Mouse (Mus musculus): ENCODE results near the gene Acadl. TPM values are rescaled to one million over a fixed set of nuclear protein-coding genes. Genes with fewer than 3 reads are reported as not detected.

The Acadl gene
- polyA plus RNA-seq, 1 experiment from 2014 or later: 128 TPM

DNA sequence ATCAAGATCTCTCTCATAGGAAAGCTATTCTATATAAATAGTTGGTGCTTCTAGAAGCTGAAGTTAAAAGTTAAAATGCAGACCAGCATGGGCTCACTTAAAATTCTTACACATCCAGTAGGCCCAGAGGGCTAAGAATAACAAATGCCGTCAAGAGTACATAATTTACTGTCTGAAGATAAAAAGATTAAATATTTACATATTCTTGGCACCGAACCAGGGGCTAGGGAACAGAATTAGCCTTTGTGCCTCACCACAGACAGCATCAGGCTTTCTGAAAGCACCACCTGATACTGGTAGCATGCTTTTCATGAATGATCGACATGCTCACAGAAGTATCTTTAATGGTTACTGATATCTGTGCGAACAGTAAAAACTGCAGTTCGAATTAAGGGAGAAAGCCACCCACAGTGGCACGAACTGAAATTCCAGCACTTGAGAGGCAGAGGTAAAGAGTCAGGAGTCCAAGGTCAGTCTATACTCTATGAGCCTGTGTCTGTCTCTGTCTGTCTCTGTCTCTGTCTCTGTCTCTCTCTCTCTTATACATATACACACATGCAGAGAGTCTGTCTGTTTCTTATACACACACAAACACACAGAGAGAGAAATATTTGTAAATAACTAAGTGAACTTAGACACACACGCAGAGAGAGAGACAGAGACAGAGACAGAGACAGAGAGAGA, 23.2 kb downstream of the Acadl start:
- 19% methylated on average over 7 of the region's 7 CpGs for WGBS

DNA sequence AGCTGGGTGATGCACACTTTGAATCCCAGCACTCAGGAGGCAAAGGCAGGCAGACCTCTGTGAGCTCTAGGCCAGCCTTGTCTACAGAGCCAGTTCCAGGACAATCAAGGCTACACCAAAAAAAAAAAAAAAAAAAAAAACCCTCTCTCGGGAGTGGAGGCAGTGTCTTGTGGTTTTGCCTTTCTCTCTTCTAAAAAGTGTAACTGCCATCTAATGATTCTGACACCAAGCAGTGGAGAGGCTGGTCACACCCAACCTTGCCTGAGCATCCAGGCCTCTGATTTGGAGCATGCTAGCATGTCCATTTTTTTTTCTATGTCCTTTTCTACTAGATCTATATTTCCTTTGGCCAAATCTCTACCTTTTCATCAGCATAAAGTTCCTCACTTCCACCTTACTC, 23.9 kb downstream of the Acadl start:
- no peak for ATAC-seq (ENCODE audit: insufficient read depth)

More for the DNA sequence above, 23.2 kb downstream of the Acadl start:
- H3K4me2 ChIP-seq: no peak overlapping the region
- peaks cover 51% of the 10 kb centered on the region for H3K36me3 ChIP-seq (ENCODE audit: insufficient read depth)
- peak overlapping the region; percentile 79 for H3K27ac ChIP-seq (ENCODE audit: low read depth)
- no peak for TF ChIP-seq CTCF (IDR thresholded peaks at IDR 0.05; ENCODE audit: low read depth)
- ATAC-seq (ENCODE audit: insufficient read depth) (peak; percentile 79), DNase-seq (peak; percentile 84)
- no peaks in the 10 kb centered on the region for H3K27me3 ChIP-seq (ENCODE audit: insufficient read depth, low read length)
- no peak overlapping the region for H3K9ac ChIP-seq
- no peaks in the 10 kb centered on the region for H3K4me1 ChIP-seq (ENCODE audit: insufficient read depth)
- no peak overlapping the region for H3K4me3 ChIP-seq (ENCODE audit: low read depth, low read length)
- H3K9me3 ChIP-seq (ENCODE audit: low read depth, low read length): no peaks in the 10 kb centered on the region

DNA sequence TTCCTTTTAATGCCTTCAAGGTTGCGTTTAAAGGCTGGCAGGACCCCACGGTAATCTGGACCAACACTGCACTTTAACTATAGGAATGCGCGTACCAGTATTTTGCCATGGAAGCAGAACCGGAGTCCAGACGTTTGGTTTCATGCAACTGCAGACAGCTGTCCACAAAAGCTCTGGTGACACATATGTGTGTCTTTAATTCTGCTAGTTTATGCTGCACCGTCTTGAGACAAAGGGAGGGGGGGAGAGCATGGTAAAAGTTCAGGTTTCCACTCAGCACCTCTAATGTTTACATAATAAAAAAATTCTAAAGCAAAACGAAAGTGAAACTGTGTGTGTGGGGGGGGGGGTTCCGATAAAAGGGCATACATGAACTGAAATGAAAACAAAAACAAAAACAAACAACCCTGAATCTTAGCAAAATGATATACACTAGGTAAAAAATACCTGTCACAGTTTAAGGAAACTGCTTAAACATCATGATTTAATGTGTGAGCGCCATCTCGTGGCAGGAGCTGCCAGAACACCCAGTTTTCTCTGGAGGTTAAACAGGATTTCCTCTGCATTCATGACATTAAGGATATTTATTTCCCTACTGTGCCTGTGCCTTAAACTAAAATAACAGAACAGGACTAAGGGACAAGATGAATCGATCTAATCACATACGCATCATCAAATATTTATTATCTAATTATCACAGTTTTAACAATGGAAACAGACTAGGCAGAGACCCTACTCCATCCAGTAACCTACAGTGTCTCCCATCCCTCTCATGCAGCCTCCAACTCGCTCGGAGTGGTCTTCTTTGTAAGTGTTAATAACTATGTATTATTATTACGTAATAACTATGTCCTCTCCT, 24.7 kb downstream of the Acadl start:
- no peak overlapping the region for H3K9ac ChIP-seq
- ATAC-seq (ENCODE audit: insufficient read depth) (peak; percentile 32; the same call in 1 of the 2 replicates), DNase-seq (peak; percentile 92)
- peaks cover 2% of the 10 kb centered on the region; the same call in 1 of the 2 replicates for H3K4me1 ChIP-seq (ENCODE audit: insufficient read depth)
- peaks cover 54% of the 10 kb centered on the region for H3K36me3 ChIP-seq (ENCODE audit: insufficient read depth)
- WGBS: 38% methylated on average over 16 of the region's 16 CpGs
- no peaks in the 10 kb centered on the region for H3K27me3 ChIP-seq (ENCODE audit: insufficient read depth, low read length)
- no peak overlapping the region; the same call in 1 of the 2 replicates for H3K4me3 ChIP-seq (ENCODE audit: low read depth, low read length)
- H3K27ac ChIP-seq (ENCODE audit: low read depth): peak overlapping the region; percentile 69; the same call in 1 of the 2 replicates
- peak overlapping the region; percentile 46 for H3K4me2 ChIP-seq
- peak; percentile 77 for TF ChIP-seq CTCF (IDR thresholded peaks at IDR 0.05; ENCODE audit: low read depth)
- no peaks in the 10 kb centered on the region for H3K9me3 ChIP-seq (ENCODE audit: low read depth, low read length)

More for the DNA sequence above, 23.9 kb downstream of the Acadl start:
- Histone ChIP-seq H3K27ac (ENCODE audit: low read depth) (peak overlapping the region; percentile 69), H3K27me3 (ENCODE audit: insufficient read depth, low read length) (no peaks in the 10 kb centered on the region), H3K4me2 (no peak overlapping the region), H3K4me3 (ENCODE audit: low read depth, low read length) (no peak overlapping the region), H3K36me3 (ENCODE audit: insufficient read depth) (peaks cover 54% of the 10 kb centered on the region), H3K4me1 (ENCODE audit: insufficient read depth) (no peaks in the 10 kb centered on the region), H3K9me3 (ENCODE audit: low read depth, low read length) (no peaks in the 10 kb centered on the region), H3K9ac (no peak overlapping the region)
- 41% methylated on average over 1 of the region's 1 CpGs for WGBS
- TF ChIP-seq CTCF (IDR thresholded peaks at IDR 0.05; ENCODE audit: low read depth): no peak
- no peak for DNase-seq

- TF ChIP-seq CTCF (IDR thresholded peaks at IDR 0.05; ENCODE audit: low read depth): no peak
- WGBS: 74% methylated on average over 3 of the region's 3 CpGs
- Histone ChIP-seq H3K27ac (ENCODE audit: low read depth) (no peak overlapping the region), H3K4me1 (ENCODE audit: insufficient read depth) (peaks cover 4% of the 10 kb centered on the region), H3K9me3 (ENCODE audit: low read depth, low read length) (no peaks in the 10 kb centered on the region), H3K27me3 (ENCODE audit: insufficient read depth, low read length) (no peaks in the 10 kb centered on the region), H3K36me3 (ENCODE audit: insufficient read depth) (peaks cover 43% of the 10 kb centered on the region), H3K9ac (no peak overlapping the region), H3K4me3 (ENCODE audit: low read depth, low read length) (no peak overlapping the region), H3K4me2 (no peak overlapping the region)
- ATAC-seq (ENCODE audit: insufficient read depth) (no peak), DNase-seq (no peak)
Measured at GRCm38 (mm10) chr1:66837207-66837606, 25.9 kb downstream of the Acadl start.

- Histone ChIP-seq H3K4me3 (ENCODE audit: low read depth, low read length) (no peak overlapping the region), H3K9me3 (ENCODE audit: low read depth, low read length) (no peaks in the 10 kb centered on the region), H3K27me3 (ENCODE audit: insufficient read depth, low read length) (no peaks in the 10 kb centered on the region), H3K27ac (ENCODE audit: low read depth) (peak overlapping the region; percentile 84), H3K4me2 (no peak overlapping the region), H3K9ac (no peak overlapping the region), H3K36me3 (ENCODE audit: insufficient read depth) (peaks cover 26% of the 10 kb centered on the region), H3K4me1 (ENCODE audit: insufficient read depth) (peaks cover 4% of the 10 kb centered on the region)
- peak; percentile 34 for DNase-seq
- ATAC-seq (ENCODE audit: insufficient read depth): peak; percentile 63
- no peak for TF ChIP-seq CTCF (IDR thresholded peaks at IDR 0.05; ENCODE audit: low read depth)
- WGBS: 62% methylated on average over 7 of the region's 7 CpGs
Measured at GRCm38 (mm10) chr1:66832636-66833165, 30.4 kb downstream of the Acadl start.

- no peaks in the 10 kb centered on the region for H3K9me3 ChIP-seq (ENCODE audit: low read depth, low read length)
- no peak for DNase-seq
- no peak overlapping the region for H3K9ac ChIP-seq
- peaks cover 20% of the 10 kb centered on the region for H3K36me3 ChIP-seq (ENCODE audit: insufficient read depth)
- TF ChIP-seq CTCF (IDR thresholded peaks at IDR 0.05; ENCODE audit: low read depth): no peak
- H3K4me1 ChIP-seq (ENCODE audit: insufficient read depth): peaks cover 4% of the 10 kb centered on the region
- no peak overlapping the region for H3K4me2 ChIP-seq
- H3K27me3 ChIP-seq (ENCODE audit: insufficient read depth, low read length): no peaks in the 10 kb centered on the region
- no peak overlapping the region for H3K4me3 ChIP-seq (ENCODE audit: low read depth, low read length)
- ATAC-seq (ENCODE audit: insufficient read depth): no peak; the same call in 1 of the 2 replicates
- peak overlapping the region; percentile 84 for H3K27ac ChIP-seq (ENCODE audit: low read depth)
- whole genome bisulfite sequencing: 48% methylated on average over 9 of the region's 9 CpGs
Measured at GRCm38 (mm10) chr1:66831824-66832600, 31.1 kb downstream of the Acadl start.

Data from lung, embryonic 14.5 days (tissue).